Mouse (Mus musculus) myocyte (in vitro differentiated cells): Measurements from ENCODE around the gene Slc25a48.

Experiments
- CEBPB ChIP-seq: IDR thresholded peaks from 2 replicates; pipeline ENCODE4 v1.6.1; 2011; ENCODE audit warnings: mild to moderate bottlenecking, moderate library complexity; ENCODE audit not compliant: poor library complexity, insufficient read depth, severe bottlenecking
- POLR2AphosphoS2 ChIP-seq: IDR thresholded peaks from one replicate; pipeline ENCODE4 v1.6.1; 2011; ENCODE audit warnings: low read depth, control low read depth; ENCODE audit not compliant: insufficient read length

GRCm38 (mm10) chr13:56434311-56434751 lies 3.8 kb upstream of the Slc25a48 start:
- no peak for TF ChIP-seq POLR2AphosphoS2
- no peak for TF ChIP-seq CEBPB
